In the genomic region with DNA sequence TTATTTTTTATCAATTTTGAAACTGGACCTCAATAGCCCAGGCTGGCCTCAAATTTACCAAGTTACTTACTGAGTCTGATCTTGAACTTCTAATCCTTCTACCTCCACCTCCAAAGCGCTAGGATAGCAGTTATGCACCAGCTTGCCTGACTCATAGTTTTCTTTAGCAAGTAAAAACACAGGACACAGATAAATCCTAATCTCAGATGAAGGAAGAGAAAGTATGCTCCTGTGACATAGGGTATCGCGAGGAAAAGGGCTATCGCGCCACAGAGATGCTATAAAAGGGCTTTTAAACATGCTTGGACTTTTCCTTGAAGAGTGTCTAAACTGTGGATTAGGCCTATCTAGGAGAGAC, we compare ENCODE assay signal across 9 mouse cellular contexts. TPM values are rescaled to one million over a fixed set of nuclear protein-coding genes. Genes with fewer than 3 reads are reported as not detected.
A peak's percentile ranks its signal among the peaks of the same experiment; 100 is the strongest.
DNase-seq lines count a peak whose midpoint lies in the region; ATAC-seq lines count a peak whose summit lies in the region.
"Had no signal": no experiment of that assay in that cellular context is flagged by ENCODE, and none has a peak within 500 bp of the region (broad histone marks: within the 10 kb centered on the region; RNA-seq: fewer than 3 reads in every experiment).

No protein-coding gene starts in this region.

- ATAC-seq in kidney, embryonic 16.5 days (ENCODE audit: low FRiP score, low TSS enrichment): no peak
- 0 out of 2 replicates have a peak, but pooled peaks have one; percentile 2 for ATAC-seq in common myeloid progenitor, adult 5-6 weeks (replicated peaks; ENCODE audit: low read depth, poor library complexity, severe bottlenecking)
- no peak for ATAC-seq in hindbrain, embryonic 13.5 days (ENCODE audit: low FRiP score)
- no peak; the same call in 1 of the 2 replicates for ATAC-seq in midbrain, embryonic 12.5 days (ENCODE audit: low FRiP score, low read depth)
- no peak for ATAC-seq in frontal cortex, adult (ENCODE audit: low TSS enrichment)

- H3K27me3 ChIP-seq in kidney, embryonic 16.5 days (ENCODE audit: insufficient read depth, low read length): no peaks in the 10 kb centered on the region
- H3K27me3 ChIP-seq in hindbrain, embryonic 13.5 days: no peaks in the 10 kb centered on the region
- H3K27me3 ChIP-seq in midbrain, embryonic 12.5 days: no peaks in the 10 kb centered on the region

- H3K9ac ChIP-seq in kidney, embryonic 16.5 days (replicated peaks; ENCODE audit: low read length): peak overlapping the region; percentile 41; the same call in 1 of the 2 replicates
- H3K9ac ChIP-seq in hindbrain, embryonic 13.5 days: no peak overlapping the region
- no peak overlapping the region for H3K9ac ChIP-seq in midbrain, embryonic 12.5 days (replicated peaks)

- WGBS in kidney, embryonic 16.5 days: 21% methylated on average over 5 of the region's 5 CpGs
- WGBS in hindbrain, embryonic 13.5 days: 28% methylated on average over 5 of the region's 5 CpGs
- WGBS in midbrain, embryonic 12.5 days: 28% methylated on average over 5 of the region's 5 CpGs

- H3K4me3 ChIP-seq in kidney, embryonic 16.5 days (ENCODE audit: low read length): no peak overlapping the region
- no peak overlapping the region for H3K4me3 ChIP-seq in hindbrain, embryonic 13.5 days
- H3K4me3 ChIP-seq in midbrain, embryonic 12.5 days: 0 out of 2 replicates have a peak overlapping the region, but pooled peaks have one; percentile 71

- no peaks in the 10 kb centered on the region for H3K9me3 ChIP-seq in kidney, embryonic 16.5 days (ENCODE audit: low read length)
- no peaks in the 10 kb centered on the region for H3K9me3 ChIP-seq in hindbrain, embryonic 13.5 days
- H3K9me3 ChIP-seq in midbrain, embryonic 12.5 days: no peaks in the 10 kb centered on the region

- H3K4me2 ChIP-seq in kidney, embryonic 16.5 days (replicated peaks; ENCODE audit: low read depth, low read length): no peak overlapping the region
- no peak overlapping the region for H3K4me2 ChIP-seq in hindbrain, embryonic 13.5 days
- H3K4me2 ChIP-seq in midbrain, embryonic 12.5 days (replicated peaks): no peak overlapping the region

- H3K4me1 ChIP-seq in kidney, embryonic 16.5 days (ENCODE audit: insufficient read depth, low read length): peaks cover 8% of the 10 kb centered on the region
- H3K4me1 ChIP-seq in hindbrain, embryonic 13.5 days (replicated peaks): peaks cover 14% of the 10 kb centered on the region
- H3K4me1 ChIP-seq in midbrain, embryonic 12.5 days: peaks cover 6% of the 10 kb centered on the region

- H3K36me3 ChIP-seq in kidney, embryonic 16.5 days (ENCODE audit: insufficient read depth, low read length): peaks cover 9% of the 10 kb centered on the region
- H3K36me3 ChIP-seq in hindbrain, embryonic 13.5 days: peaks cover 19% of the 10 kb centered on the region
- peaks cover 7% of the 10 kb centered on the region for H3K36me3 ChIP-seq in midbrain, embryonic 12.5 days

- peak overlapping the region; percentile 70 for H3K27ac ChIP-seq in kidney, embryonic 16.5 days (ENCODE audit: low read length)
- peak overlapping the region; percentile 50; the same call in 1 of the 2 replicates for H3K27ac ChIP-seq in hindbrain, embryonic 13.5 days
- H3K27ac ChIP-seq in midbrain, embryonic 12.5 days (replicated peaks): 0 out of 2 replicates have a peak overlapping the region, but pooled peaks have one; percentile 22

- no peak for DNase-seq in kidney, adult 9 months
- DNase-seq in frontal cortex, postnatal 14 days (ENCODE audit: low spot score in 2 of 2): no peak
- no peak for DNase-seq in gastrocnemius, adult 18-20 months (ENCODE audit: low spot score)

RNA-seq across cellular contexts. Expression of a gene that starts 4.7 kb away (rescaled TPM):
- polyA plus RNA-seq in kidney, embryonic 16.5 days (2015; fragmentation: Nextera tagmentation; extraction: Ambion mirVana): 100 and 111 TPM in 2 replicates
- 26.1 and 37.7 TPM in 2 replicates for total RNA-seq in common myeloid progenitor, adult 5-6 weeks (2017)
- polyA plus RNA-seq in hindbrain, embryonic 13.5 days (2015; fragmentation: Nextera tagmentation; extraction: Ambion mirVana): 158 and 163 TPM in 2 replicates
- polyA plus RNA-seq in midbrain, embryonic 12.5 days (2016; fragmentation: Nextera tagmentation; extraction: Ambion mirVana): 156 TPM in 2 replicates
- total RNA-seq in gastrocnemius, adult 18-20 months (2021): 10 to 100 TPM; 23.3 to 27.5 TPM

RNA-seq across cellular contexts. Expression of a gene that starts 4.7 kb away (rescaled TPM):
- 217 and 219 TPM in 2 replicates for polyA plus RNA-seq in kidney, embryonic 16.5 days (2015; fragmentation: Nextera tagmentation; extraction: Ambion mirVana)
- total RNA-seq in common myeloid progenitor, adult 5-6 weeks (2017): 167 and 196 TPM in 2 replicates
- polyA plus RNA-seq in hindbrain, embryonic 13.5 days (2015; fragmentation: Nextera tagmentation; extraction: Ambion mirVana): 142 and 143 TPM in 2 replicates
- polyA plus RNA-seq in midbrain, embryonic 12.5 days (2016; fragmentation: Nextera tagmentation; extraction: Ambion mirVana): 175 and 179 TPM in 2 replicates
- 10 to 100 TPM; 70.7 to 81.5 TPM for total RNA-seq in gastrocnemius, adult 18-20 months (2021)

RNA-seq across cellular contexts. Expression of a gene that starts 26.7 kb away (rescaled TPM):
- polyA plus RNA-seq in kidney, embryonic 16.5 days (2015; fragmentation: Nextera tagmentation; extraction: Ambion mirVana): 34.9 and 40.4 TPM in 2 replicates
- 0.44 and 1.4 TPM in 2 replicates for total RNA-seq in common myeloid progenitor, adult 5-6 weeks (2017)
- polyA plus RNA-seq in hindbrain, embryonic 13.5 days (2015; fragmentation: Nextera tagmentation; extraction: Ambion mirVana): 10.9 and 12.7 TPM in 2 replicates
- polyA plus RNA-seq in midbrain, embryonic 12.5 days (2016; fragmentation: Nextera tagmentation; extraction: Ambion mirVana): 5.5 and 5.9 TPM in 2 replicates
- 1 to 10 TPM; 4.2 to 6.5 TPM for total RNA-seq in gastrocnemius, adult 18-20 months (2021)

RNA-seq across cellular contexts. Expression of a gene that starts 30.5 kb away (rescaled TPM):
- polyA plus RNA-seq in kidney, embryonic 16.5 days (2015; fragmentation: Nextera tagmentation; extraction: Ambion mirVana): 161 and 182 TPM in 2 replicates
- total RNA-seq in common myeloid progenitor, adult 5-6 weeks (2017): not detected in 2 replicates
- polyA plus RNA-seq in hindbrain, embryonic 13.5 days (2015; fragmentation: Nextera tagmentation; extraction: Ambion mirVana): 0.55 TPM in 1 of 2 replicates, not detected in the other
- not detected in 2 replicates for polyA plus RNA-seq in midbrain, embryonic 12.5 days (2016; fragmentation: Nextera tagmentation; extraction: Ambion mirVana)
- under 1 TPM in 1 of 2 experiments, not detected in 1; 0.80 TPM for total RNA-seq in gastrocnemius, adult 18-20 months (2021)
- polyA plus RNA-seq: macrophage had no signal

RNA-seq across cellular contexts. Expression of a gene that starts 37.4 kb away (rescaled TPM):
- 37.0 and 37.6 TPM in 2 replicates for polyA plus RNA-seq in kidney, embryonic 16.5 days (2015; fragmentation: Nextera tagmentation; extraction: Ambion mirVana)
- 7.9 and 9.5 TPM in 2 replicates for total RNA-seq in common myeloid progenitor, adult 5-6 weeks (2017)
- polyA plus RNA-seq in hindbrain, embryonic 13.5 days (2015; fragmentation: Nextera tagmentation; extraction: Ambion mirVana): 44.5 and 48.8 TPM in 2 replicates
- 72.8 and 74.5 TPM in 2 replicates for polyA plus RNA-seq in midbrain, embryonic 12.5 days (2016; fragmentation: Nextera tagmentation; extraction: Ambion mirVana)
- total RNA-seq in gastrocnemius, adult 18-20 months (2021): 10 to 100 TPM; 29.0 to 35.9 TPM
